Mouse (Mus musculus) G1E-ER4 (cell line): Measurements from ENCODE around the gene Tap2. TPM values are rescaled to one million over a fixed set of nuclear protein-coding genes. Genes with fewer than 3 reads are reported as not detected.

Experiments used
- GATA1 ChIP-seq: IDR thresholded peaks from one replicate; pipeline ENCODE4 v1.8.0; 2012; ENCODE audit warnings: low read length, inconsistent platforms
- polyA plus RNA-seq: library from polyadenylated mRNA; stranded (reverse); fragments of >175 nt; gene quantifications from 2 replicates; pipeline ENCODE4 v1.2.3, GENCODE M21; 2012

The Tap2 gene
- polyA plus RNA-seq, 1 experiment = 46.3 TPM

DNA sequence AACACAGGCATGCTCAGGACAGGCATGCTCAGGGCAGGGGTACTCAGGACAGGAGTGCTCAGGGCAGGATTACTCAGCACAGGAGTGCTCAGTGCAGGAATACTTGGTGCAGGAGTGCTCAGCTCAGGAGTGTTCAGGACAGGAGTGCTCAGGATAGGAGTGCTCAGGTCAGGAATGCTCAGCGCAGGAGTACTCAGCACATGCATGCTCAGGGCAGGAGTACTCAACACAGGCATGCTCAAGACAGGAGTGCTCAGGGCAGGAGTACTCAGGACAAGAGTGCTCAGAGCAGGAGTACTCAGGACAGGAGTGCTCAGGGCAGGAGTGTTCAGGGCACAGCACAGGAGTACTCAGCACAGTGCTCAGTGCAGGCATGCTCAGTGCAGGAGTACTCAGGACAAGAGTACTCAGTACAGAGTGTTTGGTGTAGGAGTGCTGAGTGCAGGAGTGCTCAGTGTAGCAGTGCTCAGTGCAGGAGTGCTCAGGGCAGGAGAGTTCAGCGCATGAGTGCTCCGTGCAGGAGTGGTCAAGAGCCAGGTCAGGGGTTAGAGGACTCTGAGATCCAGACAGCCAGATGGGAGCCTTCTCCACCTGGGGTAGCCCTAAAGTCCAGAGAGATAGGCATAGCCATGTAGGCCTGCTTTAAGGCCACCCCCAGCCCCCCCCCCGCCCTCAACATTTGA, 426 bp upstream of the Tap2 start:
- TF ChIP-seq GATA1 = no peak

DNA sequence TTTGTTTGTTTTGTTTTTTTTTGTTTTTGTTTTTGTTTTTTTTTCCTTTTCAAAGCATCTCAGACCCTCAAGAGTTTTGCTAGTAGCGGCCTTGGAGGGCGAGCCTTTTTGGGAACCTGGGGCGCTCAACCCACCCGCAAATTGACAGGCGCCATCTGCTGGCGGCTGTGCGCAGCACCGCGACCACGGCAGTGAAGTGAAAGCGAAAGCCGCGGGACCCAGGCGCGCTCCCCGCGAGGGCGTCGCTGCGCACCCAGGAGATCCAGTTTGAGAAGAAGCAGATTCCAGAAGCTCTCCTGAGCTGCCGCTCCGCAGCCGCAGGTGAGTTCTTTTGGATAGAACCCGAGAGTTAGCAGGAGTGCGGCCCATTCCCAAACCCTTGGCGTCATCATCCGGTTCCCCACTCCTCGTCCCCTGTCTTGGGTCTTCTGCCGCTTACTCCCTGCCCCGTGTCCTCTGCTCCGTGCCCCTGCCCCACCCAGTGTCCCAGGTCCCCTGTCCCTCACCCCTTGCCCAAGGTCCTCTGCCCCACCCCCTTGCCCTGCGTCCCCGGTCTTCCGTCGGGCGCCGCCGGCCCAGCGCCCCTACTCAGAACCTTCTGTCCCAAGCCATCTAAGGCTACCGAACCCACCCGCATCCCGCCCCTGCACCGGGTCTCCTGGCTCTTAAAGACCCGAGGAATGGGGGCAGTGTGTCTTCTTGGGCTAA, 1.1 kb downstream of the Tap2 start:
- no peak for TF ChIP-seq GATA1

DNA sequence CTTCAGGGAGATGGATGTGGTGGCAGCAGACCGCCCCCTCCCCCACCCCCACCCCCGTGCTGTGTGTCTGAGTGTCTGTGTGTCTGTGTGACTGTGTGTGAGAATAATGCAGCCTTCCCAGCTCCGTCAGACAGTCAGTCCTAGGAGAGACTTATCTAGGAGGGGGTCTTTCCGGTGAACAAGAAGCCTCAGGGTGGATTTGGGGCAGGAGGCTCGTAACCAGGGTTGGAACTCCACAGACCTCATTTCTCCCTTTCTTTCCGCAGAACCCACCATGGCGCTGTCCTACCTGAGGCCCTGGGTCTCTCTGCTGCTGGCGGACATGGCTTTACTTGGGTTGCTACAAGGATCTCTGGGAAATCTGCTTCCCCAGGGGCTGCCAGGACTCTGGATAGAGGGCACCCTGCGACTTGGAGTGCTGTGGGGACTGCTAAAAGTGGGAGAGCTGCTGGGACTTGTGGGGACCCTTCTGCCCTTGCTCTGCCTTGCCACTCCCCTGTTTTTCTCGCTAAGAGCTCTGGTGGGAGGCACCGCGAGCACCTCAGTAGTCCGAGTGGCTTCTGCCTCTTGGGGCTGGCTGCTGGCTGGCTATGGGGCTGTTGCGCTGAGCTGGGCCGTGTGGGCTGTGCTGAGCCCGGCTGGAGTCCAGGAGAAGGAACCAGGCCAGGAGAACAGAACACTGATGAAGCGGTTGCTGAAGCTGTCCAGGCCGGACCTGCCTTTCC, 1.9 kb downstream of the Tap2 start:
- no peak for TF ChIP-seq GATA1

DNA sequence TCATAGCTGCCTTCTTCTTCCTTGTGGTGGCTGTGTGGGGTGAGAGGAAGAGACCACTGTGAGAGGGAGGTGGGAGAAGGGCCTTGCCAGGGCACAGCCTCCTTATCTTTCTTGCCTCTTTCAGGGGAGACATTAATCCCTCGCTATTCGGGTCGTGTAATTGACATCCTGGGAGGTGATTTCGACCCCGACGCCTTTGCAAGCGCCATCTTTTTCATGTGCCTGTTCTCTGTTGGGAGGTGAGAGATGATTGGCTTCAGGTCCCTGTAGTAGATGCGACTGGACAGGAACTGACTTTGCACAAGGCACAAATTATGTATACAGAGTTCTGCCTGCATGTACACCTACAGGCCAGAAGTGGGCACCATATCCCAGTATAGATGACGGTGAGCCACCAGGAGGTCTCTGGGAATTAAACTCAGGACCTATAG, 2.4 kb downstream of the Tap2 start:
- no peak for TF ChIP-seq GATA1

DNA sequence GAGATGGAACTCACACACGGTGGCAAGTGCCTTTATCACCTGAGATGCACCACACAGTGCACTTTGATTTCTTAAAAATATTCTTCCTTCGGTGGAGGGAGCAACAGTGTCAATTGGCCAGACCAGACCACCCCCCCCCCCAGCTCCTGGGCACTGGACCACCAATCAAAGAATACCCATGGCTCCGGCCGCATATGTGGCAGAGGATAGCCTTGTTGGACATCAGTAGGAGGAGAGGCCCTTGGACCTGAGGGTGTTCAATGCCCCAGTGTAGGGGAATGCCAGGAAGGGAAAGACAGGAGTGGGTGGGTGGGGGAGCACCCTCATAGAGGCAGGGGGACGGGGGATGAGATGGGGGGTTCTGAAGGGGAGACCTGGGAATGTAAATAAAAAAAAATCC, 3.4 kb downstream of the Tap2 start:
- TF ChIP-seq GATA1 = no peak

DNA sequence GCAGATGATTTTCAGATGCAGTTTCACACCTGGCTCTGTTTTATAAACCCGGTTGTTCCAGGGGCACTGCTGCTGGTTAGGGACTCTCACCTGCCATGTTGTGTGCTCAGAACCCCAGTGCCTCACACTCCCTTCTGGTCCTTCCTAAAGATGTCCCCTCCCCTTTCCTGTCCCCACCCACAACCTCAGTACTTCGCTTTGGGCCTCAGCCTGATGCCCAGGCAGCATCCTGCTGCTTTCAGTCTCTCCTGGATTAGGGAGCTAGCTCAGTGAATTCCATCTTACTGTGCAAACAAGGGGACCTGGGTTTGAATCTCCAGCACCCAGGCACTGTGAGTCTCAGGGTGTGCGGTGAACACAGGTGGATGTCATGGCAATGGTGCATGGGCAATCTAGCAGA, 4.1 kb downstream of the Tap2 start:
- TF ChIP-seq GATA1 = no peak

DNA sequence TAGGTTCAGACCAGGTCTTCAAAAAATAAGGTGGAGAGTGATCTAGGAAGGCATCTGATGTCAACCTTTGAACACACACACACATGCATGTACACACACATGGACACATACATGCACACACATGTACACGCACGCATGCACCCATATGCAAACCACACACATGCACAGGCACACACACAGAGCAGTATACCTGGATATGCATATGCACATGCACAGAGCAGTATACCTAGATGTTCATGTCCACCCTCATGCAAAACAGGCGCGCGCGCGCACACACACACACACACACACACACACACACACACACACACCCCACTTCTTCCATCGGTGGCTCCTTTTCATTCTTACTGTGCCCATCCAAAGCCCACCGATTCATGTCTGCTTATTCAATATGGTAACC, 4.5 kb downstream of the Tap2 start:
- no peak for TF ChIP-seq GATA1

DNA sequence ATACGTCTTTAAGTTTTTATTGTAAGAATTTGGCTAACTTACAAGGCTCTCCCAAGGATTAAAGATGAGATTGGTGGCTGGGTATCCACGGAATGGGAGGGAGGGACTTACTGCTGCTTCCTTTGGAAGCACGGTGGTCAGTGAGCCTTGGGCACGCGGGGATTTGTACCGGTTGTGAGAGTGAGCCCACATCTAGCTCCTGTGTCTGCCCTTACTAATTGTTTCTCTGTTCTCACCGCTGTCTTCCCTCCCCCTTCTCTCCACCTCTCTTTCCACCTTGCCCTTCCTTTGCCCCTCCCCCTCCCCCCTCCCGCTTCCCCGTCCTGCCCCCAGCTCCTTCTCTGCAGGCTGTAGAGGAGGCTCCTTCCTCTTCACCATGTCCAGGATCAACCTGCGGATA, 5.1 kb downstream of the Tap2 start:
- no peak for TF ChIP-seq GATA1

DNA sequence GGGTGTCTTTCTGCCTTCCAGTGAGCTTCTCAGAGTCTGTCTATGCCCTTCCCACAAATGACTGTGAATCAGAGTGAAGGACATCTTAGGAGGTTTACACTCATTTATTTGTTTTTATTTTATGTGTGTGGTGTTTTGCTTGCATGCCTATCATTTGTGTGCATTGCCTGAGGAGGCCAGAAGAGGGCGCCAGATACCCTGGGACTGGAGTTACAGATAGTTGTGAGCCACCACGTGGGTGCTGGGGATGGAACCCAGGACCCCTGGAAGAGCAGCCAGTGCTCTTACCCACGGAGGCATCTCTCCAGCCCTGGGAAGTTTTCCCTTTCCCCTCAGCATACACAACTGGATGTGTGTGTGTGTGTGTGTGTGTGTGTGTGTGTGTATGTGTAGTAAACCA, 6.4 kb downstream of the Tap2 start:
- TF ChIP-seq GATA1 = no peak

DNA sequence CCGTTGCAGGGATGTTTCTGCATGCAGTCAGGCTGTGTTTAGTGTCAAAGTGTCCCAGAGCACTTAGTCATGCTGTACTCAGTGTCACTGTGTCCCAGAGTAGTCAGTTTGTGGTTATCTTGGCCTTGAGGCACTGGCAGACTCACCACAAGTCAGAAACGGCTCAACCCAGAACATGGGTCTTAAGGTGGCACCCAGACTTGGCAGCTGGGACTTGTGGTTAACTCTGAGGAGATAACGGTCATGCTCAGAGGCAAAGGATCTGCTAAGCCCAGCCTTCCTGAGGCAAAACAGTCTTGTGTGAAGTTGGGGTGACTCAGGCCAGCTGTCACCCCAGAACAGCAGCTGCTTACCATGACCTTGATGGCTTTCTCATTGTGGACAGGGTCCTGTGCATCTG, 7.3 kb downstream of the Tap2 start:
- TF ChIP-seq GATA1 = peak; percentile 91

DNA sequence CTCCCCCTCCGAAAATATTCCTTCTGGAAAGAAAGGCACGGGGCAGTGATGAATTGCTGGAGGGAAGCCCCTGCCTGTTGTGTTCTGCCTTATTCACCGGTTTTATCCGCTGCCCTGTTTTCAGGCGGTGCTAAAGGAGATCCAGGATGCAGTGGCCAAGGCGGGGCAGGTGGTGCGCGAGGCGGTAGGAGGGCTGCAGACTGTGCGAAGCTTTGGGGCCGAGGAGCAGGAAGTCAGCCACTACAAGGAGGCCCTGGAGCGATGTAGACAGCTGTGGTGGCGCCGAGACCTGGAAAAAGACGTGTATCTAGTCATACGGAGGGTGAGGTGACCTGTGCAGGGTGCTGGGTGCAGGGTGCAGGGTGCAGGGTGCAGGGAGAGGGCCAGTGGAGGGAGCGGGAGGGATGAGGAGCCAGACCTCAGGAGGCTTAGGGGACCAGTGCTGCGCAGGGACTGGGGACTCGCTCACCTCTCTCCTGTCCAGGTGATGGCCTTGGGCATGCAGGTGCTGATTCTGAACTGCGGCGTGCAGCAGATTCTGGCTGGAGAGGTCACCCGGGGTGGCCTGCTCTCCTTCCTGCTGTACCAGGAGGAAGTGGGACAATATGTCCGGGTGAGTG, 8.5 kb downstream of the Tap2 start:
- TF ChIP-seq GATA1 = no peak

DNA sequence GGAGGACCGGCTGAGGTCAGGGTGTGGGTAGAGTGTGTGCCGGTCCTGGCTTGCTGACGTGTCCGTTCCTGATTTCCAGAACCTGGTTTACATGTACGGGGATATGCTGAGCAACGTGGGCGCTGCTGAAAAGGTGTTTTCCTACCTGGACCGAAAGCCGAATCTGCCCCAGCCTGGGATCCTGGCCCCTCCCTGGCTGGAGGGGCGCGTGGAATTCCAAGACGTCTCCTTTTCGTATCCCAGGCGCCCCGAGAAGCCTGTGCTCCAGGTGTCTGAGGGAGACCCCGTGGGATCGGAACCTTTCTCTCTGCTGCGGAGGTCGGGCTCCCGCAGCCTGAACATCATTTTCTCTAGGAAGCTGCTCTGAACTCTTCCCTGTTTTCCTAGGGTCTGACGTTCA, 10.6 kb downstream of the Tap2 start:
- no peak for TF ChIP-seq GATA1

DNA sequence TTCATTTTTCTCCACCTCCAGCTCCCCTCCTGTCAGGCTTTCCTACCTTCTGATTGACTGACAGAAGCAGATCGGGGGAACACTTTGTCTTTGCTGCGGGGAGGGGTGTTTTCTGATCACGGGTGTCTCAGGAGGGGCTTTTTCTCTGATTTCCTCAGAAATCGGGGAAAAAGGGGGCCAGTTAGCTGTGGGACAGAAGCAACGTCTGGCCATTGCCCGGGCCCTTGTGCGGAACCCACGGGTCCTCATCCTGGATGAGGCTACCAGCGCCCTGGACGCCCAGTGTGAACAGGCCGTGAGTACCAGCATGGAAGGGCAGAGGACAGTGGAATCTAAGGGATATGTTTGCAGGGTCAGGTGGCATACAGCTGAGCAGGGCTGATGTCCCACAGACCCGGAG, 11.8 kb downstream of the Tap2 start:
- TF ChIP-seq GATA1 = no peak

DNA sequence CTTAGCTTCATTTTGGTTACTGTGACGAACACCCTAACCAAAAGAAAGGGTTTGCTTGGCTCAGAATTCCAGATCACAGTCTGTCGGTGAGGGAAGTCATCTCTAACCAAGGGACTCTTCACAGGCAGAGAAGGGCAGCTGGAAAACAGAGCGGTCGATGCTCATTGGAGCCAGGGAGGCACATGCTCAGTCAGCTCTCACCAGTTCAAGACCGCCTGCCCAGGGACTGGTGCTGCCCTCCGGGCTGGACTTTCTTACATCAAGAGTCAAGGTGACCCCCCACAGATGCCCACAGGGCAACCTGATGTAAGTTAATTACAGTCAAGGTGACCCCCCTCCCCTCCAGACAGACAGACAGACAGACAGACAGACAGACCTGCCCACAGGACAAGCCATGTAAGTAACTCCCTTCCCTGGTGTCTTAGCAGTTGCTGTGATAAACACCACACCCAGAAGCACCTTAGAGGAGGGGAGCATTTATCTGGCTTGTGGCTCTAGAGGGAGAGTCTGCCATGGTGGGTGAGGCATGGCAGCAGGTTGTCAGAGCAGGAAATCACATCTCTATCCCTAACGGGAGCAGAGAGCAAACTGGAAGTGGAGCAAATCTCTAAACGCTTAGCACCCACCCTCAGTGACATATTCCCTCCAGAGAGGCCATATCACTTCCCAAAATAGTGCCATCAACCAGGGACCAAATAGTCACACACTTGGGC, 14.0 kb downstream of the Tap2 start:
- no peak for TF ChIP-seq GATA1

DNA sequence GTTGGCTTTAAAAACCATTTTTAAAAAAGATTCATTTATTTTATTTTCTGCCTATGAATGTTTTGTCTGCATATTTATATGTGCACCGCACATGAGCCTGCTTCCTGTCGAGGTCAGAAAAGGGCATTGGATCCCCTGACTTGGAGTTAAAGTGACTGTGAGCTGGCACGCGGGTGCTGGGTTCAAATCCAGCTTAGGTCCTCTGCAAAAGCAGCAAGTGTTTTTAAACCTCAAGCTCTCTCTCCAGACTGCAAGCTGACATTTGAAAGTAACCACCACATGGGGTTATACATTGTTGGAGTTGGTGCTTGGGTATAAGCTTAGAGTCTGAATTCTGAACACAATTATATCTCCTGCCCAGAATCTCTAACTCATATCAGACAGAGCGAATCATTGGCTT, 14.7 kb downstream of the Tap2 start:
- no peak for TF ChIP-seq GATA1

DNA sequence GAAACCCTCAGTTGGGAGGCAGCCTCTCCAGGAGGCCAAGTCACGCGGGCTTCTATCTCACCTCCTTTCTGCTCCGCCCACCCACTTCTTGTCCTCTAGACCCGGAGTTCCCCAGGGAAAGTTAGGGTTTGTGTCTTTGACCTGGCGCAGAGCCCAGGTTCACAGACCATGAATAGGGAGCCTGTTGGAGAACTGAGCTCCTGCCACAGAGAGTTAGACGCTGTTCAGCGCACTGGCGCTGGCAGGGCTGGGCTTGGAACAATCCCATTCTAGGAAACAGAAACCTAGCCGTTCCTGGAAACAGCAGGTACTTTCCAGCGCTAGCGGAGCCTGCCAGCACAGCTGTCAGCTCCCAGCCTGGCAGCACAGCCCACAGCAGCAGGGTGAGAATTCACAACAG, 15.3 kb downstream of the Tap2 start:
- no peak for TF ChIP-seq GATA1

DNA sequence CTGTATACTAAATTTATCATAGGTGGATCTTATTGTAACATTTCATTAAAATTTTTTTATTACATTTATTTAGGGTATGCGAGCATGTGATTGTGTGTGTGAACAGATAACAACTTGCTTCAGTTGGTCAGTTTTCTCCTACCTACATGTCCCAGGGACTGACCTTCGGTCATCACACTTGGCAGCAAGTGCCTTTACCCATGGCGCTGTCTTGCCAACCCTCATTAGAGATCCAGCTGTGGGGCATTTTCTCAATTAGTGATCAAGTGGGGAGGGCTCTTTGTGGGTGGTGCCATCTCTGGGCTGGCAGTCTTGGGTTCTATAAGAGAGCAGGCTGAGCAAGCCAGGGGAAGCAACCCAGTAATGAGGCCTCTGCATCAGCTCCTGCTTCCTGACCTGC, 21.5 kb downstream of the Tap2 start:
- no peak for TF ChIP-seq GATA1
